Mouse (Mus musculus) lung, adult 2 months (tissue): ENCODE data around the gene Slc38a1.

Experiments used
- CTCF ChIP-seq: fragments of 200-500 bp; IDR thresholded peaks from 2 replicates; pipeline ENCODE4 v1.5.1; 2011; ENCODE audit warnings: mild to moderate bottlenecking, low read length, control low read depth; ENCODE audit not compliant: insufficient read depth
- POLR2A ChIP-seq: fragments of 200-500 bp; IDR thresholded peaks from 2 replicates; pipeline ENCODE4 v1.6.1; 2011; ENCODE audit warnings: low read depth, mild to moderate bottlenecking, control low read depth, low read length, borderline replicate concordance; ENCODE audit errors: extremely low read depth

DNA sequence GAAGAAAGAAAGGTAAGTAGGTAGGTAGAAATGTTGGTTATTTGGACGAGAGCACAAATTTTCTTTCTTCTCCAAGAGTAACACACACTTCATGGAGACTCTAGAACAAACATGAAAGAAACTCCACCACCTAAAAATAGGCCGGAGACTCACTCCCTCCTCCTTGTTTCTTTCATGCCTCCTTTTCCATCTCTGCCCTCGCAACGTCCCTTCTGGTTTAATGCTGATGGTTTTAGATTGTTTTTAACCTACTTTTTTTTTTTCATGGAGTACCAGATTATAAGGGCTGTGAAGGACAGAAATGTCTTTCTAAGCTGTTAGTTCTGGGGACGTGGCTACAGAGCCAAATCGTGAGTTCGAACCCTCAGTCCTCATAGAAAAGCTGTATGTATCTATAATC is 14.5 kb downstream of the Slc38a1 start:
- TF ChIP-seq CTCF (no peak), POLR2A (no peak)
